Mouse (Mus musculus): ENCODE measurements around the gene Actrt2. TPM values are rescaled to one million over a fixed set of nuclear protein-coding genes. Genes with fewer than 3 reads are reported as not detected.

Gene Actrt2
- polyA plus RNA-seq, 1 experiment from 2014 or later: not detected

GRCm38 (mm10) chr4:154637468-154638319, 30.0 kb downstream of the Actrt2 start:
- Histone ChIP-seq H3K27me3 (ENCODE audit: control insufficient read depth, insufficient read depth, low read depth, low read length) (peaks cover 100% of the 10 kb centered on the region), H3K4me1 (ENCODE audit: control insufficient read depth, low read depth, low read length) (no peaks in the 10 kb centered on the region; the same call in 1 of the 2 replicates), H3K9ac (ENCODE audit: low read depth, low read length) (0 out of 2 replicates have a peak overlapping the region, but pooled peaks have one; percentile 11), H3K9me3 (replicated peaks; ENCODE audit: control insufficient read depth, low read length) (no peaks in the 10 kb centered on the region), H3K36me3 (ENCODE audit: control insufficient read depth, insufficient read depth) (no peaks in the 10 kb centered on the region), H3K4me3 (ENCODE audit: low read depth, low read length) (peak overlapping the region; percentile 63), H3K27ac (ENCODE audit: low read length) (no peak overlapping the region), H3K4me2 (ENCODE audit: low read depth, low read length) (peak overlapping the region; percentile 65)
- under 1% methylated on average over 69 of the region's 73 CpGs for WGBS (ENCODE audit: insufficient replicate concordance)
- ATAC-seq (ENCODE audit: low read depth): no peak

- peak within 1 kb of the TSS; percentile 70 for H3K27ac ChIP-seq (ENCODE audit: low read length)
- peak; percentile 44; the same call in 1 of the 2 replicates for ATAC-seq (ENCODE audit: low read depth)
- WGBS (ENCODE audit: insufficient replicate concordance): under 1% methylated on average over 47 of the region's 47 CpGs
- H3K4me3 ChIP-seq (ENCODE audit: low read depth, low read length): peak within 1 kb of the TSS; percentile 63
- peaks cover 93% of the 10 kb centered on the region for H3K27me3 ChIP-seq (ENCODE audit: control insufficient read depth, insufficient read depth, low read depth, low read length)
- no peaks in the 10 kb centered on the region for H3K9me3 ChIP-seq (replicated peaks; ENCODE audit: control insufficient read depth, low read length)
- H3K4me2 ChIP-seq (ENCODE audit: low read depth, low read length): peak within 1 kb of the TSS; percentile 65
- no peaks in the 10 kb centered on the region; the same call in 1 of the 2 replicates for H3K4me1 ChIP-seq (ENCODE audit: control insufficient read depth, low read depth, low read length)
- H3K36me3 ChIP-seq (ENCODE audit: control insufficient read depth, insufficient read depth): no peaks in the 10 kb centered on the region
- H3K9ac ChIP-seq (ENCODE audit: low read depth, low read length): peak within 1 kb of the TSS; percentile 59
Measured at GRCm38 (mm10) chr4:154636721-154637311, 30.9 kb downstream of the Actrt2 start, which contains the start of gene Prdm16. Gene Prdm16, minus strand, starts transcription at chr4:154636873.

- peak overlapping the region; percentile 63 for H3K4me3 ChIP-seq (ENCODE audit: low read depth, low read length)
- peak overlapping the region; percentile 70 for H3K27ac ChIP-seq (ENCODE audit: low read length)
- H3K4me2 ChIP-seq (ENCODE audit: low read depth, low read length): peak overlapping the region; percentile 65
- peaks cover 88% of the 10 kb centered on the region for H3K27me3 ChIP-seq (ENCODE audit: control insufficient read depth, insufficient read depth, low read depth, low read length)
- H3K9me3 ChIP-seq (replicated peaks; ENCODE audit: control insufficient read depth, low read length): no peaks in the 10 kb centered on the region
- ATAC-seq (ENCODE audit: low read depth): peak; percentile 46
- peak overlapping the region; percentile 59 for H3K9ac ChIP-seq (ENCODE audit: low read depth, low read length)
- no peaks in the 10 kb centered on the region; the same call in 1 of the 2 replicates for H3K4me1 ChIP-seq (ENCODE audit: control insufficient read depth, low read depth, low read length)
- no peaks in the 10 kb centered on the region for H3K36me3 ChIP-seq (ENCODE audit: control insufficient read depth, insufficient read depth)
- WGBS (ENCODE audit: insufficient replicate concordance): under 1% methylated on average over 23 of the region's 30 CpGs
Measured at GRCm38 (mm10) chr4:154636053-154636433, 31.6 kb downstream of the Actrt2 start.

- Histone ChIP-seq H3K9ac (ENCODE audit: low read depth, low read length) (peak overlapping the region; percentile 59), H3K36me3 (ENCODE audit: control insufficient read depth, insufficient read depth) (no peaks in the 10 kb centered on the region), H3K27ac (ENCODE audit: low read length) (peak overlapping the region; percentile 70), H3K9me3 (replicated peaks; ENCODE audit: control insufficient read depth, low read length) (no peaks in the 10 kb centered on the region), H3K4me1 (ENCODE audit: control insufficient read depth, low read depth, low read length) (no peaks in the 10 kb centered on the region; the same call in 1 of the 2 replicates), H3K4me2 (ENCODE audit: low read depth, low read length) (peak overlapping the region; percentile 65), H3K27me3 (ENCODE audit: control insufficient read depth, insufficient read depth, low read depth, low read length) (peaks cover 82% of the 10 kb centered on the region), H3K4me3 (ENCODE audit: low read depth, low read length) (peak overlapping the region; percentile 63)
- peak; percentile 55 for ATAC-seq (ENCODE audit: low read depth)
- WGBS (ENCODE audit: insufficient replicate concordance): under 1% methylated on average over 86 of the region's 94 CpGs
Measured at GRCm38 (mm10) chr4:154635241-154636052, 32.2 kb downstream of the Actrt2 start.

- no peak overlapping the region; the same call in 1 of the 2 replicates for H3K27ac ChIP-seq (ENCODE audit: low read length)
- peaks cover 74% of the 10 kb centered on the region for H3K27me3 ChIP-seq (ENCODE audit: control insufficient read depth, insufficient read depth, low read depth, low read length)
- peak overlapping the region; percentile 63 for H3K4me3 ChIP-seq (ENCODE audit: low read depth, low read length)
- H3K9ac ChIP-seq (ENCODE audit: low read depth, low read length): peak overlapping the region; percentile 59
- 16% methylated on average over 44 of the region's 44 CpGs for WGBS (ENCODE audit: insufficient replicate concordance)
- no peak for ATAC-seq (ENCODE audit: low read depth)
- peak overlapping the region; percentile 65 for H3K4me2 ChIP-seq (ENCODE audit: low read depth, low read length)
- no peaks in the 10 kb centered on the region for H3K36me3 ChIP-seq (ENCODE audit: control insufficient read depth, insufficient read depth)
- no peaks in the 10 kb centered on the region; the same call in 1 of the 2 replicates for H3K4me1 ChIP-seq (ENCODE audit: control insufficient read depth, low read depth, low read length)
- no peaks in the 10 kb centered on the region for H3K9me3 ChIP-seq (replicated peaks; ENCODE audit: control insufficient read depth, low read length)
Measured at GRCm38 (mm10) chr4:154634470-154635240, 33.0 kb downstream of the Actrt2 start.

GRCm38 (mm10) chr4:154634001-154634400, 33.7 kb downstream of the Actrt2 start:
- 35% methylated on average over 3 of the region's 3 CpGs for WGBS (ENCODE audit: insufficient replicate concordance)
- Histone ChIP-seq H3K36me3 (ENCODE audit: control insufficient read depth, insufficient read depth) (no peaks in the 10 kb centered on the region), H3K4me1 (ENCODE audit: control insufficient read depth, low read depth, low read length) (no peaks in the 10 kb centered on the region; the same call in 1 of the 2 replicates), H3K27ac (ENCODE audit: low read length) (no peak overlapping the region), H3K9me3 (replicated peaks; ENCODE audit: control insufficient read depth, low read length) (no peaks in the 10 kb centered on the region), H3K9ac (ENCODE audit: low read depth, low read length) (no peak overlapping the region), H3K4me2 (ENCODE audit: low read depth, low read length) (0 out of 2 replicates have a peak overlapping the region, but pooled peaks have one; percentile 65), H3K4me3 (ENCODE audit: low read depth, low read length) (no peak overlapping the region), H3K27me3 (ENCODE audit: control insufficient read depth, insufficient read depth, low read depth, low read length) (peaks cover 68% of the 10 kb centered on the region)
- ATAC-seq (ENCODE audit: low read depth): no peak

GRCm38 (mm10) chr4:154632800-154633764, 34.6 kb downstream of the Actrt2 start:
- H3K27me3 ChIP-seq (ENCODE audit: control insufficient read depth, insufficient read depth, low read depth, low read length): peaks cover 59% of the 10 kb centered on the region
- no peak for ATAC-seq (ENCODE audit: low read depth)
- H3K9ac ChIP-seq (ENCODE audit: low read depth, low read length): no peak overlapping the region
- H3K4me3 ChIP-seq (ENCODE audit: low read depth, low read length): no peak overlapping the region
- peaks cover under 1% of the 10 kb centered on the region; the same call in 1 of the 2 replicates for H3K4me1 ChIP-seq (ENCODE audit: control insufficient read depth, low read depth, low read length)
- 48% methylated on average over 14 of the region's 14 CpGs for WGBS (ENCODE audit: insufficient replicate concordance)
- no peaks in the 10 kb centered on the region for H3K36me3 ChIP-seq (ENCODE audit: control insufficient read depth, insufficient read depth)
- no peak overlapping the region for H3K27ac ChIP-seq (ENCODE audit: low read length)
- H3K4me2 ChIP-seq (ENCODE audit: low read depth, low read length): no peak overlapping the region
- H3K9me3 ChIP-seq (replicated peaks; ENCODE audit: control insufficient read depth, low read length): no peaks in the 10 kb centered on the region
